Mouse (Mus musculus) adipocyte (in vitro differentiated cells): ENCODE data around the gene Nup43.
A peak's percentile ranks its signal among the peaks of the same experiment; 100 is the strongest.
"Not testable (repeated sequence)": the region's sequence is repeated elsewhere in the genome, so short reads cannot be mapped to it uniquely, and the experiment has no call there.

ENCODE experiments used
- DNase-seq: peaks from one replicate; pipeline ENCODE4 v3.0.0-alpha.2; 2016; ENCODE audit warnings: low spot score

The Nup43 gene

DNA sequence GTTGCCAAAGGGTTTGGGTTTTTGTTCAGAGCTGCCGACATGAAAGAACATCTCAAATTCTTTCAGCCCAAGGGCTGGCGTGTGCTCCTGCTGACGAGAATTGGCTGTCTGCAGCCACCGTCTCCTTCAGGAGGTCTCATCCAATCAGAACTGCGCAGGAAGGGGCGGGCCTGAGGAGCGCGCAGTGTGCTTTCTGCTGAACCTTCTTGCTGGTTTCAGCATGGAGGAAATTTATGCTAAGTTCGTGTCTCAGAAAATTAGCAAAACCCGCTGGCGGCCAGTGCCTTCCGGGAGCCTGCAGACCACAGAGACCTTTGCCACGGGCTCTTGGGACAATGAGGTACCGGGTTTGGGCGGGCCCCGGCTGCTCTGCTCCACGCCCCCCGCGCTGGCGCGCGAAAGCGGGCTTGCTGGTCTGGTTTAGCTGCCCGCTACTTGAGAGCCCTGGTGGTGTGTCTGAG lies at the start of gene Nup43:
Gene Nup43 (plus strand): TSS at position 162 of the 461 bp plus-strand sequence.
- peak; percentile 87 for DNase-seq

GRCm38 (mm10) chr10:7617556-7617955 lies 49.7 kb upstream of the Nup43 start:
- not testable (repeated sequence) for DNase-seq

DNA sequence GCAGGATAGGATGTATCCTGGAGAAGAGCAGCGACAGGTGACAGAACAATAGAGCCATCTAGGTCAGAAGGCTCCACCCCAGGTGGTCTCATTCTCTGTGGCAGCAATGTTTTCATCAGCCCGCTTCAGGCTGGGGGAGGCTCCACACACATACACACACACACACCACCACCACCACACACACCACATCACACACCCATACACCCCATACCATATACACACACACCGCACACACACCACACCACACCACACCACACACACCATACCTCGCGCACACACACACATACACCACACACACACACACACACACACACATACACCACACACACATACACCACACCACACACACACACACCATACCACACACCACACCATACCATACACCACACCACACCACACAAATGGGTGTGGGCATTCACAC lies 47.5 kb upstream of the Nup43 start:
- DNase-seq = no peak

GRCm38 (mm10) chr10:7620723-7621122 lies 46.6 kb upstream of the Nup43 start:
- no peak for DNase-seq

- no peak for DNase-seq
Measured at GRCm38 (mm10) chr10:7622378-7622777, 44.9 kb upstream of the Nup43 start.

- no peak for DNase-seq
Measured at GRCm38 (mm10) chr10:7623861-7624518, 43.3 kb upstream of the Nup43 start.

DNA sequence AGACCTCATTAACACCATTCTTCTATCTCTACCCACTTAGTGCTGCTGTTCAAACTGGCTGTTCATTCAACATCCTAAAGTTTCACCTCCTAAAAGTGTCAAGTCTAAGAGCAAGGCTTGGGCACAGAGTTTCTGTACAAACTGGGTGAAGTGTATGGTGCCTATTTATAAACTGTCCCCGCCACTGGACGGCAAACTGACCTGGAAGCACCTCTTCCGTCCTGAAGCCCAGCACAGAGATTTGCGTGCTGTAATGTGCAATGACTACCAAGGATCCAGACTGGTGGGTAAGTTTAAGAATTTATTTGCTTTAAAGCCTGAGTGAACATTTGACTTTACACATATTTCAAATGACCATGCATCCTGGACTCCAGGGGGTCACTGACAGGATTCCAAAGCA lies 38.2 kb upstream of the Nup43 start:
- DNase-seq = no peak

DNA sequence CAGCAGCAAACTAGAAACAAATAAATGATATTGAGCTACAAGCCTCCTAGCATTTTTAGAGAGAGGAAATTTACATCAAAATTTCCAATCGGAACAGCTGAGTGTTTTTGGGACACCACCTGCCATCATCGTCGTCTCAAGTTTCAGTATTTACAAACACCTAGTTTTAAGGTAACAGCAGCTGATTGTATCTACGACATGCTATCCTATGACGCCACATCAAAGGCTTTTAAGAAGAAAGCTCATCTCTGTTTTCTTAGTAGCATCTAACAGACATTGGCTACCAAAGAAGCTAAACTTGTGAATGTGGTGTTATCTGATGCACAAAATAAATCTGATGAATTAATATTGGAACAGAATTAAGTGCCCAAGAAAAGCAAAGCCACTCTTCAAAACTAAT lies 37.0 kb upstream of the Nup43 start:
- DNase-seq = no peak

GRCm38 (mm10) chr10:7630951-7631720 lies 36.2 kb upstream of the Nup43 start:
- no peak for DNase-seq

DNA sequence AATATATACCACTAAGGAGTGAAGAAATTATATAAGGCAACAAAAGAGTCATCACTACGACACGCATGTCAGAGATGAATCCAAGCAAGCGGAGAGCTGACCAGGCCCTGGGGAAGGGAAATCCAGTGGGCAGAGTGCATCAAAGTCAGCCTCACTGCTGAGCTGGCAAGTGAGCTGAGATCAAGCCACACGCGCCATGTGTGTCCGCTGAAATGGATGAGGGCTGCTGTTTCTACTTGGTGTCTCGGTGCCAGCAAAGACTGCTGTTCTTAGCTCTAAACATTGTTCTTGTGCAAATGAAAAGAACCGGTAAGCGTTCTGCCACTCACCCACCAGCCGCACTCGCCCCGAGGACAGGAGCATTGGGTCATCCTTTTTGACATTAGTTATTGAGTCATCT lies 26.9 kb upstream of the Nup43 start:
- DNase-seq = no peak

DNA sequence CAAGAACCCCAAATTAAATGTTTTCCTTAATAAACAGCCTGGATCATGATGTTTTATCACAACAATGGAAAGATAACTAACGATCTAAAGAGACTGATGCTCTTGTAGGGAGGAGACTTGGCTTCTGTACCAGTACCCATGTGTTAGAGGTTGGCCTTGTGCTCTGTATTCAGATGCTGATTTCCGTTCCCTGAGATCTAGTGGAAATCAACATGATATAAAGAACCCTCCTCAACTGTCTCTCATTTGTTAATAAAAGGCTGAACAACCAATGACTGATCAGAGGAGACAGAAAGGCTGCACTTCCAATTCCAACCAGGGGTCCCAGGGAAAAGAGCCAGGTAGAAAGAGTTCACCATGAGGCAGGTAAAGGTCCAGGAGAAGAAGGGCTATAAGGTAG lies 21.4 kb upstream of the Nup43 start:
- DNase-seq = no peak

DNA sequence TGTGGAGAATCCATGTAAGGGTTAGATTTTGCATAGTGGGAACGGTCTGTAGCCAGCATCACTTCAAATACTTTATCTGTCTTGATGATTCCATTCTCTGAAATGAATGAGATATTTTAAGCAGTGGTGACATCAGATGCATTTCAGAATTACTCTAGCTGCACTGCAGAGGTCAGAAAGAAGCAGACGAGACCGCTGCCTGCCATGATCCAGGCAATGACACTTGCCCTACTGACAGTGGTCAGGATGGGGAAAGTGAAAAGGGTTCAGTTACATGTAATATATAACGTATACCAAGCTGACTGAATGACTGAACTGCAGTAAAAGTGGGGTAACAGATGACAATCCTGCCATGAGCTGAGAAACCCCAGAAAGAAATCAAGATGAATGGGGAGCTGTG lies 18.2 kb upstream of the Nup43 start:
- no peak for DNase-seq

DNA sequence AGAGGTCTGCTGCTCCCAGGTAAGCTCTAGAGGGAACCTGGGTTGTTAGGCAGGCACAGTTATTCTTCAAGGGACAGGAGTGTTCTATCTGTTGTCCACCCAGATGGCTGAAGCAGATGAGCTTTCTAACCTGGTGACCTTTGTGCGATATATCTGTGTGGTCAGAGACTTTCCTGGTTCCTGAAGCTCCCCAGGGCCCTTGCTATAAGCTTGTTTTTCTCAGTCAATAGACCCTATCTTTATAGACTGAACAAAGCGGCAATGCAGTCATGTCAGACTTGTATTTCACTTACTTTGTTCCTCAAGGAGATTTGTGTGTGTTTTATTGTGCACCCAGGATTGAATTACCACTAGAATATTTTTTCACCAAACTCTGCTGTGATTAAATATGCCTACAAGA lies 16.2 kb upstream of the Nup43 start:
- no peak for DNase-seq

DNA sequence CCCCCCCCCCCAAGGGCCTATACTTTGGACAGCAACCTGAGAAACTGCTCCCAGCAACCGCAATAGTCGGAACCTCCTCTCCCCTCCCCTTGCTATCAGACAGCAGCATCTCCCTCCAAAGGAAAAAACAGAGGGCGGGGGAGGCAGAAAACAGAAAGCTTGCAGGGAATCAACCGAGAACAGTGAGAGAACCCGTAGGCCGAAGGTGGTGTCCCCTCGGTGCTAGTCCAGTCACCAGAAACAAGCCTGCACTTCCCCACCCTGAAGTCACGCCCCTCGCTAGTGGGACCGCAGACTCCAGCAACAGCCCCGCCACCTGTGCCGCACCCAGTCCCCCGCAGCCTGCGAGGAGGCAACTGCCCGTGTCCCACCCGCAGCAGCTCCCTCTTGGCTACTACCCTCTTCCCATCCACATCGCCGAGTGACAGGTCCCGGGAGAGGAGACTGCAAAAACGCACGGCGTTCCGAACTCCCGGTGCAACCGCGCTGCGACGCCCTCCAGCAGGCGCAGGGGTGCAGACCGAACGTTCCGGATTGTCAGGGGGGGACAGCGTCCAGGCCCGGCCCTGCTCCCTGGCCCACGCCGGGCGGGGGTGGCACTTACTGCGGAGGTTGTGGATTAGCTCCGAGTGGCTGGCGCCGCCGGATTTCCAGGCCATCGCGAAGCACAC lies 4.7 kb upstream of the Nup43 start:
- peak; percentile 60 for DNase-seq

- peak; percentile 84 for DNase-seq
Measured at GRCm38 (mm10) chr10:7663159-7664026, 3.9 kb upstream of the Nup43 start.

GRCm38 (mm10) chr10:7664027-7664526 lies 3.2 kb upstream of the Nup43 start:
- DNase-seq = no peak

- no peak for DNase-seq
Measured at GRCm38 (mm10) chr10:7664889-7665288, 2.4 kb upstream of the Nup43 start.

DNA sequence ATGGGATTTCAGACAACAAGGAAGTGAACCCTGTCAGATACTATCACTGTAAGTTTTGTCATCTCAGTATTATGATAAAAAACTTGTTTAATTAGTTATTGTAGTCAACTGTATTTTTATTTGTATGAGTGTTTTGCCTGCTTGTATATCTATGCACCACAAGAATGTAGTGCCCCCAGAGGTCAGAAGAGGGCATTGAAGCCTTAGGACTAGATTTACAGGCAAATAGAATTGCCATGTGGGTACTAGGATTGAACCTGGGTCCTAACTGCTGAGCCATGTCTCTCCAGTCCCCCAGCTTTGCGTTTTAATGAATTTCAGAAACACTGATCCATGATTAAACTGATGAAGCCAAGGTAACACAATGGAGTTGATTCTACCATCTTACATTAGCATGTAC lies 6.4 kb downstream of the Nup43 start:
- peak; percentile 37 for DNase-seq

DNA sequence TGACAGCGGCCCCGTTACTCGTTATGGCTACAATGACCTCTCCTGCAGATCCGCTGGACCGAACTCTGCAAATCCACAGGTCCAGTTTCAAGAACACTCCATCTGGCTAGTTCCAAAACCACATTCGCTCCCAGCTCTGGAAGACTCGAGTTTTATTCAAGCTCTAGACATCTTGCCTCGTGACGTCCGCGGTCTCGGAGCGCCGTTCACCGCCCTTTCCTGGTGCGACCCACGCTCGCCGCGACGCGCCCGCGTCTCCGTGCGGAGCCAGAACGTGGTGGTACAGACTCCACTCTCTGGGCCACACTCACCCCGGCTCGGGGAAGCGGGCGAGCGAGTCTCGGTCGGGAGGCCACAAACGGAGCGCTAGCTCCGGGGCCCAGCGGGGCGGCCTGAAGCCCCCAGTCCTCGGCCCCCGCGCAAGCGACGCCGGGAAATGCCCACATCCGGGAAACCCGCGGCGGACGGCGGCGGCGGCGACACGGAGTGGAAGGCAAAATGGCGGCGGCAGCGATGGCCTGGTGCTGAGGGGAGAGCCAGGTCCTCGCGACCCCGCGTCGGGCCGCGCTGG lies 13.5 kb downstream of the Nup43 start, which contains the start of the genes Pcmt1 and Lats1:
Gene Pcmt1 (minus strand): TSS at position 406 of the 571 bp plus-strand sequence.
Gene Lats1 (plus strand): TSS at position 484 of the 571 bp plus-strand sequence.
- peak; percentile 66 for DNase-seq

DNA sequence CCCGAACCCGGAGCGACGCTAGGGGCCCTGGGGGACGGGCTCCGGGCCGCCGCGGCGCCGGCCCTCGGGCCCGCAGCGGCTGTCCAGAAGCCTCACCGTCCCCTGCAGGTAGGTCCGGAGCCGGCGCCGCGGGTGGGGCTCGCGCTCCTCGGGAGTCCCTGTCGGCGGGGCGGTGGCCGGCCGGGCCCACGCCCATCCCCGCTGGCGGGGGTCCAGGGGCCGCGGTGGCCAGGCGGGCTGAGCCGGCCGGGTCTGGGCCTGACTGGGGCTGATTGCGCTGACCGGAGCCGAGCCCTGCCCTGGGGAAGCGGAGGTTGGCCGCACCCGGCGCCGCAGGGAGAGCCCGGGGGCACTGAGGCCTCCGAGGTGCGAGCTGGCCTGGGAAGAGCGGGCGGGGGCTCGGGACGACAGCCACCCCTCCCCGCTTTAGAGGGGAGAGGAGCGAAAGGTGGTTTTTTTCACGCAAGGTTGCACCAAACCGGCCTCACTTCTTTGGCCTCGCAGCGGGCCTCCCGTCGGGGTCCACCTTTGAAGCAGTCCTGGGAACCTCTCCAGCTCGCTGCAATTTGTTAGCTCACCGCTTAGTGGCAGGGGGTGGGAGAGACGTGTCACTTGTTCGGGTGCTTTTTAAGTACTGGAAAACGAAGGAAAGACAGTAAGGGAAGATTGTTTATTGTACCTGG lies 14.2 kb downstream of the Nup43 start:
- peak; percentile 84 for DNase-seq

DNA sequence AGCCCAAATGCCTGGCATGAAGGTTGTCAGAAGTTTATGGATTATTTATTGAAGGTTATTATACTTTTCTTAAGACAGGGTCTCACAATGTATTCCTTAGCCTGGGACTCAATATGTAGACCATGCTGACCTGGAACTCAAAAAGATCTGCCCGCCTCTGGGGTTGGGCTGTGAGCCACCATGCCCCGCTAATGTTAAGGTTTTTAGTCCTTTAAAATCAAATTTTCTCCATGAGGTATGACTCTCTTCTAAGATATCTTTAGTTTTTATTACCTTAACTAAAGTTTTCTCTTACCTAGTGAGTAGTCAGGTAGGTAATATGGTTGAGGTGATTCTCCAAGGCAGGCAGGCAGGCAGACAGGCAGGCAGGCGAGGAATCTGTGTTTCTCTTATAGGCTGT lies 14.9 kb downstream of the Nup43 start:
- DNase-seq = no peak
